Mouse (Mus musculus): ENCODE data around the gene Veph1.
"Not testable (repeated sequence)": the region's sequence is repeated elsewhere in the genome, so short reads cannot be mapped to it uniquely, and the experiment has no call there.

Veph1 gene

GRCm38 (mm10) chr3:66296545-66296944 is at the start of gene Veph1:
Veph1 (minus strand) TSS chr3:66296837.
- peak; percentile 73 for DNase-seq

- DNase-seq, result no peak
These were observed 44.1 kb upstream of the Veph1 start for GRCm38 (mm10) chr3:66340742-66341141.

GRCm38 (mm10) chr3:66332401-66332729 is 35.7 kb upstream of the Veph1 start:
- no peak for DNase-seq

- DNase-seq, result peak; percentile 31
These were observed 35.2 kb upstream of the Veph1 start for GRCm38 (mm10) chr3:66331592-66332400.

- no peak for DNase-seq
These were observed 34.4 kb upstream of the Veph1 start for GRCm38 (mm10) chr3:66330896-66331579.

- DNase-seq, result no peak
These were observed 29.6 kb upstream of the Veph1 start for GRCm38 (mm10) chr3:66325962-66326834.

GRCm38 (mm10) chr3:66325486-66325951 is 28.9 kb upstream of the Veph1 start:
- DNase-seq, result no peak

- no peak for DNase-seq
These were observed 18.4 kb upstream of the Veph1 start for GRCm38 (mm10) chr3:66314793-66315715.

GRCm38 (mm10) chr3:66310586-66310985 is 13.9 kb upstream of the Veph1 start:
- no peak for DNase-seq

GRCm38 (mm10) chr3:66309531-66309930 is 12.9 kb upstream of the Veph1 start:
- DNase-seq, result no peak

- DNase-seq, result no peak
These were observed 1.4 kb downstream of the Veph1 start for GRCm38 (mm10) chr3:66295236-66295635.

- peak; percentile 34 for DNase-seq
These were observed 1.9 kb downstream of the Veph1 start for GRCm38 (mm10) chr3:66294729-66295128.

GRCm38 (mm10) chr3:66292356-66292946 is 4.2 kb downstream of the Veph1 start:
- DNase-seq, result peak; percentile 85

GRCm38 (mm10) chr3:66263270-66263669 is 33.4 kb downstream of the Veph1 start:
- DNase-seq, result no peak

GRCm38 (mm10) chr3:66262319-66262718 is 34.3 kb downstream of the Veph1 start:
- DNase-seq, result no peak

GRCm38 (mm10) chr3:66254504-66255105 is 42.0 kb downstream of the Veph1 start:
- no peak for DNase-seq

- no peak for DNase-seq
These were observed 44.8 kb downstream of the Veph1 start for GRCm38 (mm10) chr3:66251842-66252241.

GRCm38 (mm10) chr3:66240476-66240875 is 56.2 kb downstream of the Veph1 start:
- DNase-seq, result no peak

- not testable (repeated sequence) for DNase-seq
These were observed 60.3 kb downstream of the Veph1 start for GRCm38 (mm10) chr3:66236234-66236871.

- DNase-seq, result no peak
These were observed 71.6 kb downstream of the Veph1 start for GRCm38 (mm10) chr3:66224931-66225537.

All from kidney, adult 18-20 months (tissue).